Mouse (Mus musculus) forebrain, embryonic 14.5 days (tissue): ENCODE measurements around the gene Myf6. TPM values are rescaled to one million over a fixed set of nuclear protein-coding genes. Genes with fewer than 3 reads are reported as not detected.

Experiments
- ATAC-seq: fragments of 200-750 bp; cut with Nextera tagmentation; 2 replicates; pipeline ENCODE4 v1.8.0; 2017; ENCODE audit warnings: mild to moderate bottlenecking, moderate library complexity
- DNase-seq: peaks from one replicate; pipeline ENCODE4 v3.0.0-alpha.2; 2015; ENCODE audit warnings: low spot score
- H3K27ac ChIP-seq: fragments of 300-500 bp; sonication (generic); 2 replicates; pipeline ENCODE4 v1.5.1; 2014; ENCODE audit warnings: low read depth, mild to moderate bottlenecking, control low read depth, low read length, moderate library complexity
- H3K27me3 ChIP-seq: fragments of 300-500 bp; sonication (generic); replicated peaks from 2 replicates; pipeline ENCODE4 v1.6.1; 2014; ENCODE audit warnings: low read length, control low read depth, mixed read lengths; ENCODE audit not compliant: control insufficient read depth, insufficient read depth
- H3K36me3 ChIP-seq: fragments of 300-500 bp; sonication (generic); 2 replicates; pipeline ENCODE4 v1.6.1; 2014; ENCODE audit warnings: low read length, control low read depth; ENCODE audit not compliant: control insufficient read depth, insufficient read depth
- H3K4me1 ChIP-seq: fragments of 300-500 bp; sonication (generic); 2 replicates; pipeline ENCODE4 v1.6.1; 2014; ENCODE audit warnings: antibody characterized with exemption, low read length, control low read depth; ENCODE audit not compliant: control insufficient read depth, insufficient read depth
- H3K4me2 ChIP-seq: fragments of 300-500 bp; sonication (generic); 2 replicates; pipeline ENCODE4 v1.6.1; 2014; ENCODE audit warnings: mild to moderate bottlenecking, control low read depth, low read length
- H3K4me3 ChIP-seq: fragments of 300-500 bp; sonication (generic); 2 replicates; pipeline ENCODE4 v1.5.1; 2014; ENCODE audit warnings: low read depth, low read length, control low read depth
- H3K9ac ChIP-seq: fragments of 300-500 bp; sonication (generic); 2 replicates; pipeline ENCODE4 v1.6.1; 2014; ENCODE audit warnings: mild to moderate bottlenecking, low read length, control low read depth, moderate library complexity
- H3K9me3 ChIP-seq: fragments of 300-500 bp; sonication (generic); replicated peaks from 2 replicates; pipeline ENCODE4 v1.6.1; 2016; ENCODE audit warnings: low read length, control low read depth, mixed read lengths; ENCODE audit not compliant: control insufficient read depth
- WGBS: fragments of 180-500 bp; shearing (Covaris S2); extraction: QIAGEN DNeasy Blood & Tissue Kit; methylation state at CpG from one replicate; pipeline ENCODE4 v1.1.7; 2014; 5-methylcytosine and 5-hydroxymethylcytosine counted together
- polyA plus RNA-seq: library from polyadenylated mRNA; unstranded; fragments of >200 nt; fragmentation: Nextera tagmentation; extraction: Ambion mirVana; gene quantifications from 2 replicates; pipeline ENCODE4 v1.2.1, GENCODE M21; 2014

Gene Myf6
- not detected in 2 replicates for polyA plus RNA-seq

DNA sequence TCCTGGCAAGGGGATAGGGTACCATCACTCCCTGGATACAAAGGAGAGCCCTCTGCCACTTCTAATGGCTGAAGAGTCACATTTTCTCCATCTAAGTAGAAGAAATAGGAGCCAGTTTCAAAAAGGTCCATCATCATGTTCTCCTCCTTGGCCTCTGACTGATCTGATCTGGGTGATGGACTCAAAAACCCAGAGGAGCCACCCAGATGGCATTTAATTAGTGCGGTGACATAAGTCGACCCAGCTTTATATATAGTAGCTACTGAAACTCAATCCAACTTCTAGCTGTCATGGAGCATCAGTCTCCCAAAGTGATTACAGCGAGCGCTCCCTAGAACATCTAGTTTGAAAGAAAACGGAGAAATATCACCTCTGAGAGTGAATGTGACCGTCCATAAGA, at the start of gene Myf6:
Gene Myf6, minus strand, starts transcription at position 170 of the 400 bp plus-strand sequence.
- Histone ChIP-seq H3K36me3 (no peaks in the 10 kb centered on the region), H3K4me3 (peak within 1 kb of the TSS; percentile 27), H3K27ac (no peak within 1 kb of the TSS), H3K4me2 (peak within 1 kb of the TSS; percentile 53), H3K27me3 (no peaks in the 10 kb centered on the region), H3K4me1 (no peaks in the 10 kb centered on the region), H3K9me3 (no peaks in the 10 kb centered on the region), H3K9ac (peak within 1 kb of the TSS; percentile 55; the same call in 1 of the 2 replicates)
- DNase-seq (no peak), ATAC-seq (no peak)
- WGBS = 92% methylated on average over 6 of the region's 6 CpGs

DNA sequence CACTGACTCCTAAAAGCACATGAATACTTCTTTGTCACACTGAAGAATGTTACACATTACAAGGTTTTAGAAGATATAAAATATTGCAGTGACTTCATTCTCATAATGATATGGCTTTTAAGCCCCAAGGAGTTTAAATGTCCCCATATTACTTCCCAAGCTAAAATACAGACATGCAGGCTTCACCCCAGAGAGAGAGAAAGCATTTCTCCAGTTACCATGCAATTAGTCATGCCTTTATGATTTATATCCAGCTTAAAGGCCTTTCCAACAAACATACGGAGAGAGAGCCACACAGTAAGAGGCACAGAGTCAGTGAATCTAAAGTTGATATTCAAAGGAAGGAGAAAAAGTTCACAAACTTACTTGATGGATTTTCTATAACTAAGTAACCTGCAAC, 48.5 kb upstream of the Myf6 start:
- Histone ChIP-seq H3K36me3 (no peaks in the 10 kb centered on the region), H3K27ac (no peak overlapping the region), H3K4me3 (no peak overlapping the region), H3K9me3 (no peaks in the 10 kb centered on the region), H3K4me1 (no peaks in the 10 kb centered on the region), H3K27me3 (no peaks in the 10 kb centered on the region), H3K9ac (no peak overlapping the region), H3K4me2 (no peak overlapping the region)
- no peak for ATAC-seq
- no peak for DNase-seq
- WGBS = 77% methylated on average over 1 of the region's 1 CpGs

DNA sequence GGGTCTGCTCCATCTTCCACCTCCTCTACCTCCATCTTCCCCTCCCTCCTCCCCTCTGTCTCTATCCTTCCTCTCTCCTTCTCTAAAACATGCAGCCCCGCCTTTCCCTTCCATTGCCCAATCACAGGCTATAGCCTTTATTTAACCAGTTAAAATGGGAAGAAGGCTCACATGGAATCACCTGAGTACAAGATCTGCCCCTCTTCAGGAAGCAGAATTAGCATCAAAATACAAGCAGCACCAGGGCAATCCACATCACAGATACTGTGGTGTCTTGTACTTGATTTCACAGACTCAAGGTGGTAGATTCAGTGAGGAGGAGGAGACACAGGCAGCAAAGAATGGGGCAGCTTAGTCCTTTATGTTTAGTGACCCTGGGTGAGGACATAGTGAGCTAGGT, 34.2 kb upstream of the Myf6 start:
- H3K4me3 ChIP-seq = no peak overlapping the region
- ATAC-seq = no peak
- no peak overlapping the region for H3K27ac ChIP-seq
- no peaks in the 10 kb centered on the region for H3K4me1 ChIP-seq
- H3K9ac ChIP-seq = no peak overlapping the region
- no peak for DNase-seq
- 81% methylated on average over 1 of the region's 1 CpGs for WGBS
- no peaks in the 10 kb centered on the region for H3K36me3 ChIP-seq
- H3K4me2 ChIP-seq = no peak overlapping the region
- no peaks in the 10 kb centered on the region for H3K27me3 ChIP-seq
- no peaks in the 10 kb centered on the region for H3K9me3 ChIP-seq

DNA sequence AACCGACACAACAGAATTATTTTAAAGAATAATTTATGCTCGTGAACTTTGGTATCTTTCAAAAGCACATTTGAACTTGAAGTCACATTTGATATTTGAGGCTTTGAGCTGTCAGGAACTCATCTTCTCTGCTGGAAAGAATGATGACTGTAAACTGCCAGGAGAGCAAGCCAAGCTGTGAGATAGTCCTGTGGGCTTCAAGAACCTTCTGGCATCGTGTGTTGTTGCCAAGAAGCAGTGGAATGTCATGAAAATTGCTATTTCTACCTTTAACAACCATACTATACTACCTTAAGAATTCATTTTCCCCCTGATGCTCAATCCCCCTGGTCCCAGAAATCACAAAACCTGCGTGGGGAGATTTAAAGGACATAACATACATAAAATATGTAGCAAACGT, 24.7 kb upstream of the Myf6 start:
- Histone ChIP-seq H3K4me2 (no peak overlapping the region), H3K27me3 (no peaks in the 10 kb centered on the region), H3K27ac (no peak overlapping the region), H3K4me1 (no peaks in the 10 kb centered on the region), H3K9me3 (no peaks in the 10 kb centered on the region), H3K9ac (no peak overlapping the region), H3K4me3 (no peak overlapping the region), H3K36me3 (no peaks in the 10 kb centered on the region)
- DNase-seq = no peak
- no peak for ATAC-seq
- 85% methylated on average over 5 of the region's 5 CpGs for WGBS

DNA sequence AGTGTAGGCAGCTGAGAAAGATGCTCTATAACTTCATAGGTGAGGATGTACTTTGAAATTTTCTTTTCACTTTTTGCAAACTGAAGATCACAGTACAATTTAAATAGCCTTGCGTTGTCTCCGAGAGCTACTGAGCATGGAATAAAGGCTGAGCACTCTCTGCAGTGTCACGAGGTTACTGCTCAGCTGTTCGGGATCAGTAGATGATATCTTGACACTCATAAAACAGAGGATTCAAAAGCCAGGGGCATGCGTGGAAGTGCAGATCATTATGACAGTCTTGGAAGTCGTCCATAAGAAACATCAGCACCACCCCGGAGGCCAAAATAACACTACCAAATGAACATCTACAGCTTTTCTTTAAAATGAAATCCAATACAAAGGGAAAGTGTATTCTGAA, 22.1 kb upstream of the Myf6 start:
- DNase-seq = no peak
- no peaks in the 10 kb centered on the region for H3K36me3 ChIP-seq
- no peaks in the 10 kb centered on the region for H3K27me3 ChIP-seq
- no peak overlapping the region for H3K4me3 ChIP-seq
- WGBS = 85% methylated on average over 7 of the region's 7 CpGs
- no peak overlapping the region for H3K27ac ChIP-seq
- no peak for ATAC-seq
- no peaks in the 10 kb centered on the region for H3K4me1 ChIP-seq
- no peaks in the 10 kb centered on the region for H3K9me3 ChIP-seq
- no peak overlapping the region for H3K9ac ChIP-seq
- no peak overlapping the region for H3K4me2 ChIP-seq

DNA sequence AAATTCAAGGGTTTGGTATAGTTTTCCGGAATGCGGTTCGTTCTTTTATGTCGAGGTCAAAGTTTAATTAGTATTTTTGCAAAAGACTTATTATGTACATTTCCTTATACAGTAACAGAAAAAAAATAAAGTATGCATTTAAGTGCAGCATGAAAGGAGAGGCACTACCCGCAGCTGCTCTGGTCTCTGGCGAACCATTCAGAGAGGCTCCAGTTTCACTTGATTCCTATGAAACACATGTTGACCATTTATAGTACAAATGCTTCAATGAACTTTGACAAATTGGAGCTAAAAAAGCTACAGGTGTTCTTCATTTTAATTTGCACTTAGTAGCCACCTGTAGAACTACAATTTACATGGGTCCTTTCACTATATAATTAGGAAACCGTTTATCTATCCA, 20.2 kb upstream of the Myf6 start:
- no peak overlapping the region for H3K4me3 ChIP-seq
- no peaks in the 10 kb centered on the region for H3K4me1 ChIP-seq
- no peak for ATAC-seq
- no peak overlapping the region for H3K27ac ChIP-seq
- no peaks in the 10 kb centered on the region for H3K36me3 ChIP-seq
- no peaks in the 10 kb centered on the region for H3K9me3 ChIP-seq
- no peak overlapping the region for H3K4me2 ChIP-seq
- DNase-seq = no peak
- 71% methylated on average over 7 of the region's 7 CpGs for WGBS
- no peaks in the 10 kb centered on the region for H3K27me3 ChIP-seq
- H3K9ac ChIP-seq = no peak overlapping the region

DNA sequence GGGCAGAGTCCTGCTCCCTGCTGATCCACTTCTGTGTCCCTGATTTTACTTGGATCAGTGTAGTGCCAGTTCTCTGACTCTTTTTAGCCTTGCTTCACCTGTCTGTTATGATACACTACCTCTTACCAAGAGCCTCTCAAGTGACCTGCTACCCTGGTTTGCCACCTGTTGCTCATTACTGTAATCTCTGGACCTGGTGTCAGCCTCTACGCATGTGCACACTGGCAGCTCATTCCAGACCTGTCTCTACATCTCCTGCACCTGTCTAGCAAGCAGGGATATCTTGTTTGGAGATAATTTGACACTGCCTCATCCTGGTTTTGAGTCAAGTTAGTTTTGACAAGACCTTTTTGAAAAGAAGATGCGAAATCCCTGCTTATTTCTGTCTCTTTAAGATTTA, 11.9 kb upstream of the Myf6 start:
- Histone ChIP-seq H3K4me3 (no peak overlapping the region), H3K4me1 (no peaks in the 10 kb centered on the region), H3K27ac (no peak overlapping the region), H3K9me3 (no peaks in the 10 kb centered on the region), H3K27me3 (no peaks in the 10 kb centered on the region), H3K4me2 (no peak overlapping the region), H3K36me3 (no peaks in the 10 kb centered on the region), H3K9ac (no peak overlapping the region)
- no peak for DNase-seq
- ATAC-seq = no peak
- 89% methylated on average over 2 of the region's 2 CpGs for WGBS

DNA sequence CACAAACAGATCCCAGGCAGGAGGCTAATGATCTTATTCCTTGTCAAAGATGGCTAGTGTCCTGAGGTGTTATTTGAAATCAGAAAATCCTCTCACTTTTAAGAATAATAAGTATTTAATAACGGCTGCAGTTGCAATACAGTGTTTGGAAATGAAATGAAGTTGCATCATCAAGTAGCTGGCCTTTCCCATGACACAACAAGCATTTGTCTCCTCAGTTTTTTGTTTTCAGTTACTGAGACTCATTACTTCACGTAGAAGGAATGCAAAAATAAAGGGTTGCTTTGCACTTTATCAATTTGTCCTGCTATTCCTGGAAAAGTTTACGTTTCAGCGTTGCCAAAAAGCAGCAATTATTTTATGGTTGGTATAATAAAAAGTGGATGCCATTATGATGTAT, 8.9 kb upstream of the Myf6 start:
- Histone ChIP-seq H3K9ac (no peak overlapping the region), H3K4me1 (no peaks in the 10 kb centered on the region), H3K27ac (no peak overlapping the region), H3K27me3 (no peaks in the 10 kb centered on the region), H3K4me3 (no peak overlapping the region), H3K9me3 (no peaks in the 10 kb centered on the region), H3K4me2 (no peak overlapping the region), H3K36me3 (no peaks in the 10 kb centered on the region)
- DNase-seq = no peak
- no peak for ATAC-seq
- 62% methylated on average over 4 of the region's 4 CpGs for WGBS

DNA sequence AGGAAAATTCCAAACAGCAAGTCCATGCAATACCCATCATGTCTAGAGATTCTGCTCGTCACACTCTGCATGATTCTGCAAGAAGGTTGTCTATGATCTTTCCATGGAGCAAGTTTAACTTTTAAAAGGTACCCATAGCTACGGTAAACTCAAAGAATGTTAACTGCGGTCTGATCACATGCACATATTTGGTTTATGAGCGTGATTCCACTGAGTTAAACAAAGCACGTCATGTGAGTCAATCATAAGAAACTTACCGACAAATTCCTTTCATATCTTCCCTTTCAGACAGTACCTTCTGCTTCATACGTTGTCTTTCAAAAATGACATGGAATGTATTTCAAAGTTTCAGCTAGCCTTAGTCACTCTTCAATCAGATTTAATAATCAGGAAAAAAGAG, 7.7 kb upstream of the Myf6 start:
- Histone ChIP-seq H3K4me3 (no peak overlapping the region), H3K4me2 (no peak overlapping the region), H3K27ac (no peak overlapping the region), H3K36me3 (no peaks in the 10 kb centered on the region), H3K9ac (no peak overlapping the region), H3K9me3 (no peaks in the 10 kb centered on the region), H3K4me1 (no peaks in the 10 kb centered on the region), H3K27me3 (no peaks in the 10 kb centered on the region)
- no peak for DNase-seq
- 93% methylated on average over 7 of the region's 7 CpGs for WGBS
- ATAC-seq = no peak
